Mouse (Mus musculus) common myeloid progenitor, adult 5-6 weeks (primary cell): ENCODE measurements at regions not wholly inside any gene's neighbourhood (a gene's known extent, or its start where the extent isn't known, plus 50 kb on each side); places are given as distances from the start of the nearest gene placed in this dataset.
A peak's percentile ranks its signal among the peaks of the same experiment; 100 is the strongest.

ENCODE experiments used
- ATAC-seq: replicated peaks from 2 replicates; pipeline ENCODE4 v1.8.0; 2016; ENCODE audit warnings: low read depth, mild to moderate bottlenecking, moderate TSS enrichment, inconsistent platforms; ENCODE audit not compliant: poor library complexity, severe bottlenecking

DNA sequence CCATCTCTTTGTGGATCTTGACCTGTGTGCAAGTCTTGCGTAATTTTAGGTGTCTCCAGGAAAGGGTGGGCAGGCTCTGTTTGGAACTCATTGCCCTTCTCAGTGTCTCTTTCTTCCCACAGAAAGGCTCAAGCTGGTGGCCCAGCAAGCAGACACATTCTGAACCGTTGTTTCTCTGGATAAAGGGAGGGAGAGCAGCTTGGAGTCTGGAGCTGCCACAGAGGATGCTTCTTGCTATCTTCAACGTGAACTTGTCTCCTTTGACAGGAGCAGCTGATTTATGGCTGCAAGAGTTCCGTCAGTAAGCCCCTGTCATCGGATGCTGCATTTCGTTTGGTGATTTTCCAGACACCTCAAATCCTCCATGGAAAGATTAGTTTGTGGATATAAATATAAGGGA lies 254.2 kb upstream of the Gm12728 start:
- no peak for ATAC-seq

DNA sequence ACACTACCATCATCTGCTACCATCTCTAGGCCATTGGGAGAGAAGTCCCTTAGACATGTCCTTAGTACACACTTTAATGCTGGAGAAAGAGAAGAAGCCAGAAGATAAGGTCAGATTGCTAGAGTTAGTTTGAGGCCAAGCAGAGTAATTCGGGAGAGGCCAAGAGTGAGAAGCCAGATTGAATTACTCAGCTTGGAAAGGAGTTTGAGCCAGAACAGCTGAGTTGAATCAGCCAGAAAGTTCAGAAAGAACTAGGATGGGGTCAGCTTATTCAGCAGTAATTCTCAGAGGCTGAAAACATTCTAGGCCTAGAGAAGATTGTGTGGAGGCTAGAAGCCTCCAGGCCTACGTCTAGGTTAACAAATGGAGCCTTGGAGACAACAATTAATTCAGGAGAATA lies 244.2 kb upstream of the Gm12728 start:
- no peak for ATAC-seq

DNA sequence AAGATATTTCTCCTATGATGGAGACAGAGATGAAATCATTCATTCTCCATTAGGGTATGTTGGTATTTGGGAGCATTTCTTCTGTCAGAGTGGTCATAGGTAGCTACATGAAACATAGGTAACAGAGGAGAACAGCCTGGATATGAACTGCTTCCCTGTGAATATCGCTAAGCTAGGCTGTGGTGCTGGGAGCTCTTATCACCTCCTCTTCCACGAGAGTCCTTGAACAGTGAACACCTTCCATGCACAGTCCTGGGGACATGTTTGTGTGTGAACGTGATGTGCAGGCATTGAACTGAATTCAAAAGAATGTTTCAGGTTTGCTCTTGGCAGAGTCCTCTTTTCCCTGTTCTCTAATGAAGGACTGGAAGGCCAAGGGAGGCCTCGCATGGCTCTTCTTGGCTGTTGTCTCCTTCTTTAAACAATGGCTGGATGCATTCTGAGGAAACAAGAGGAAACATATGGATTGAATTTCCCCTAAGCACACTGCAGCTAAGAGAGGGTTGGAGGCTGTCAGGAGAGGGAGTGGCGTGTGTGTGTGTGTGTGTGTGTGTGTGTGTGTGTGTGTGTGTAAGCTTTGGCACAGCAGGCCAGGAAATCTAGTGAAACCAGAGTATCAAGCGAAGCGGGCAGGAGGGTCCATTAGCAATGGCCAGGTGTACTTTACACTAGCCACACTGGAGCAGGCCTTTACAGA lies 239.8 kb upstream of the Gm12728 start:
- ATAC-seq: no peak

DNA sequence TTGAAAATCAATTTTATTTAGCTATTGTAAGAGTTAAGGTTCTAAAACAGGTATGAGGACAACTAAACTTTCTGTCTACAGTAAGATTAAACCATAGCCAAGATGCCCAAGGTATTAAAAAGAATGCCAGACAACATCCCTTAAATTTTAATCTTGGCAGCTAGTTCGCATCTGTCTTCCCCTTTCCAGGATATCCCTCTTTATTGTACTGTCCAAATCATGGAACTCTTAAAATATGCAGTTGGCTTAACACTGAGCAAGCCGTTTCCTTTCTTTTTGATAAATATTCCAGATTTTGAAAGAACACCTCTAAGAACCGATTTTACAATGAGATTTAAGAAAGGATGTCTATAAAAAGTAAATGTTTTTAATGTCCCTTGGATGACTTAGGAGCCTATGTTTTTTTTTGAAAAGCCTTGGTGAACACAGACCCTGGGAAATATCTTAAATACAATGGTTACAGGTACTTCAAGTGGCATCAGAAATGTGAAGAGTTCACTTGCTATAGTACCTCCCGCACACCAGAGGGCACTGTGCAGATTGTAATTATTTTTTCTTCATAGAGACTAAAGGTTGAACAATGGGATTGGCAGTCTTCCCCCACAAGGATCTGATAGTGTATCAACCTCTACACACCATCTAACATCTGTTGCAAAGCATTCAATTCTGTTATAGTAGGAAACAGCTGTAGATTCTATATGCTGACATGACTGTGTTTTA lies 237.5 kb upstream of the Gm12728 start:
- ATAC-seq: no peak

DNA sequence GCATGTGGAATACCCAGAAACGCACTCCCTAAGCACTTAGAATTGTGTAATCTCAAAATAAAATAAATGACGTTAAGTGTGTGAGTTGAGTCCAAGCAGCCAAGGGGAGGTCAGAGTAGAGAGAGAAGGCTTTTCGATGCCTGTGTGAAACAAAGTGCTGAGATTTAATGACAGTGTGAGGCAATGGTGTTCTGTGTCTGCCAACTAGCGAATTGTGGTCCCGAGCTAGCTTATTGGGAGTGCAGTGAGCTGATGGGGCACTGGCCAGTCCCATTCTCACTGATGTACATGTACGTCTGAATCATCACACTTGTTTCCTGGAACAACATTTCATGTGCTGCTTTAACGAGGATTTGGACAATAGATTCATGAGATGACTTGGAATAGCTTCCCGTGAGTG lies 234.7 kb upstream of the Gm12728 start:
- ATAC-seq: no peak

DNA sequence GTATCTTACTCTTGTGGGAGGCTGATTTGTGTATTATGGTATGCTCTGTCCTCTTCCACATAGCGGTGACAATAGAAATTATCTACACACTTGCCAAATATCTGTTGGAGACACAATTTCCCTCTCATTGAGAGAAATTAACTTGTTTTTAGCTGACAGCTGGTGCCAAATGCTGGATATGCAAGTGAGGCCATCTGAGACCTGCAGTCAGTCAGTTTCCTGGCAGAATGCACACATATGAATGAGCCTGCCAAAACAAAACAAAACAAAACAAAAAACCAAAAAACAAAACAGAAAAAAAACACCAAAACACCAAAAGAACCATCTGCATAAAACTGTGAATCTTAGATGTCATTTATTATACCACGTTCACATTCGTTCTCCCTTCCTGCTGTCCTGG lies 233.7 kb upstream of the Gm12728 start:
- no peak for ATAC-seq

DNA sequence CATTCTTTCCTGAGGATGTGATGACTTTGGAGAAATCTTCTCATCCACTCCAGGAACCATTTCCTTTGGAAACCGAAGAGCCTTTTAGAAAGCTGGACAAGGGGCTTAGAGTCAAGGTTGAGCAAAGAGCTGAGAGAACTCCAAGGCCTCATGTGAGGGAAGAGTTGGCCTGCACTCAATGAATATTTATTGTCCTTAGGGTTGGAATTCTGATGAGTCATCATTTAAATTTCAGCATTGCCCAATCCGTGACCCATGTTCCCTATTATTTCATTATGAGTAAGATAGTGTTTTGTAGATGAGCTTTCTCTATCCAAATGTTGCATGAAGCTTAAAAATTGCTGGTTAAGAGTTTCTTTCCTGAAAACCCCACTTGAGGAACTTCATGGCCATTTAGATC lies 232.3 kb upstream of the Gm12728 start:
- no peak for ATAC-seq

DNA sequence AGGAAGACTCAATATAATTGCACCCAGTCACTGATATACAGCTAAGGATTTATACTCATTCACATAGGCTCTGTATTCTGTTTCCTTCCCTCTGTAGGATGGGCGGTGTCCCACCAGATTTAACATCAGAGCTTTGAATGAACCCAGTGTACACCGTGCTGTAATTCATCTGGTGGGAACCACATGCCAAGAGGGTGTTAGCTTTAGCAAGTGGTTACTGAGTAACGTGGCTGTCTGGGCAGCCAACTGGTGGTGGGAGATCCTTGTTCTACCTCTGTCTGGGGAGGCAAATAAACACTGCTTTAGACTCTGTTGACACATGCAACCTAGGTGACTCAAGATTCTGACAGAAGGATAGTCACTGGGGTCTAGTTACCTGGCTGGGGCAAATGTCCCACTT lies 229.6 kb upstream of the Gm12728 start:
- ATAC-seq: no peak

DNA sequence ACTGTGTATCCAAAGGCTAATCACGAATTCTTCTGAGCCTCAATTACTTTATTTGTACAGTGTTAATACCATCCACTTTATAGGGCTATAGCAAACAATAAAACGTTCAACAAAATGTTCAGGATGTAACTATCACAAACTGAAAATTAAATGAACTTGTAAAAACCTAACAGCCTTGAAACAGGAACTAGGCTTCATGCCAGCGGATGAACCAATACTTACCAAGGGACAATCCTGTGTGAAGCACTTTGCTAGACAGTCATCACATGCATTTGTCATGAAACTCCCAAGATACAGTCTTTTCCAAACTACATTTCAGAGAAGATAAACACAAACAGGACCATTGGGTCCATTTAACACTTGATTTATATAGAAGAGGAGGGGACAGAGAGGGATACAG lies 228.9 kb upstream of the Gm12728 start:
- no peak for ATAC-seq

DNA sequence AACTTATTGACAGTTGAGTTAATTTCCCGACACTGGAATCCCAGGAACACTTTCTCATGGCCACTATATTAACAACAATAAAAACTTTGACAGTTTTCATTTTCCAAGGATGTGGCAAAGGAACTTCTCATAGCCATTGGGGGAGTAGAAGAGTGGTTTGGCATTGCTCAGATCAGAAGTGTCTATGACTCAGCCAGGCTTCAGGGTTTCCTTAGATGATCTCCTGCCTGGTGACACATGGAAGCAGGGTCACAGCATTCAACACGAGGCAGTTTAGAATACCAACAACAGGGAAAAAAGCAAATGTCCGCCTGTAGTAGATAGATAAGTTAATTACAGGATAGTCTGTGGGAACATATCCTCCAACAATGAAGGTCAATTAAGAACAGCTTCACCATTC lies 228.1 kb upstream of the Gm12728 start:
- no peak for ATAC-seq

DNA sequence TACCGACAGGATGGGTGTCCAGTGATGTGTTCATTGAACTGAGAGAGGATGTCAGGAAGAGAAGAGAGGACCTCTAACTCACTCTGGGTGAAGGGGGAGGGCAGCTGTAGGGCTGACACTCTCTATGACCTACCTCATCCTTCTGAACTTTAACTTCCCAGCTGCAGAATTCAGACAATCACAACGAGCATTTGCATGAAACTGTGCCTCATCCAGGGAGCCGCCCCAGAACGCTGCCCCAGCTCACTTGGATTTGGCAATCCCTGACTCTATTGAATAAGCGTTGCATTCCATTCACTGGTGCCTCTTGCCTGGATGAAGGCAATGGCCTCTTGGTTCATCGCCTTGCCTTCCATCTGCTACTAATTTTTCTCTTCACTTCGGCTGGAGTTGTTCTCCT lies 223.9 kb upstream of the Gm12728 start:
- ATAC-seq: no peak

DNA sequence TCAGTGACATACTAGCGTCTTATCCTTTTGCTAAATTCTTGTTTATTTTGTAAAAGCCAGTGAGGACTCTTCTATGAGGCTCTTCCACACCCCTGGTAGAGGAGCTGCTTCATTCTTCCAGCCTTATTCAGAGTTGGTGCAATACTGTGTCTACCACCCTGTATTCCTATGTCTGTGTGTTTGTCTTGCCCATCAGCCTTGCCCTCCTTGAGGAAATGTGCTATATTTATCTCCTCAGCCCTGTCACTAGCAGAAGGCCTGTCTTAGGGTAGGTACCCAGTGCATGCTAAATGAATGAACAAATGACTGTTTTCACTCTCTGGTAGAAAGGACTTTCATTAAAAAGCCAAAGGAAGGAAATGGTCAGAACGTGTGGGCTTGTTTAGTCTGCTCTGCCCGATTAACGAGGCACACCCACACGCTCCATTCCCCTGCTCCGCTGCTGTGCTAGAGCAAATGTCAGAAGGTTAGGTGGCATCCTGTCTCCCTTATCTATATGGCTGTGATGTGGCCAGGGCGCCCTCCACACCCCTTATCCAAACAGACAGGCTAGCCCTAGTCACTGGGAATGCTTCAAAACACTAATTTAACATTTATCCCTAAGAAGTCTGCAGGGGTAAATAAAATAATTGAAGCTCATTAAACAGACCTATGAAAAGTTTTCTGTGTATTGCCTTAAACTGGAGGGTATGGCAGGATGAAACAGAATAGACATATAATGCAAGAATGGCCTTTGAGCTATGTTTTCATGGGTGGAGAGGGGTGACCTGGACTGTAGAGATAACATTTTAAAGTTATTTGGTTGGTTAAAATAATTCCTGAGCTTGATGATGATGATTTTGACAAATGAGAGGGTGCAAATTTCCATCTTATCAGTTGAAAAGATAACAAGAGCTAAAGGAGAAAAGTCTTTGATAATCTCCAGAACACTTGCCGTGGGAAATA lies 222.9 kb upstream of the Gm12728 start:
- peak; percentile 98 for ATAC-seq

DNA sequence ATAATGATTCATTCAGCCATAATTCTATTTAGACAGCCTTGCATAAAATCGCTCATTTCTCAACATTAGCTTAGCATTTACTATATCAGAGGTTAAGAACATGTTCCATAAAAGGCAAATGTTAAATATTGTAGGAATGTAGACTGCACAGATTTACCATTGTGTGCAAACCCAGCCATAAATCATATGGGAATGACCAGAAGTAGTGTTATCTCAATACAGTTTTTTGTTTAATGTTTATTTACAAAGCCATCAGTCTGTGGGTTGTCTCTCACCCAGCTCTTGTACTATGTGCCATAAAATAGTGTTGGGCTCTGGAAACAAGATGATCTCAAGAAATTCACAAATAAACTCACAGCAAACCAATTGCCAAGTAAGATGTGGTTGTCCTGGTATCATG lies 220.0 kb upstream of the Gm12728 start:
- no peak for ATAC-seq

DNA sequence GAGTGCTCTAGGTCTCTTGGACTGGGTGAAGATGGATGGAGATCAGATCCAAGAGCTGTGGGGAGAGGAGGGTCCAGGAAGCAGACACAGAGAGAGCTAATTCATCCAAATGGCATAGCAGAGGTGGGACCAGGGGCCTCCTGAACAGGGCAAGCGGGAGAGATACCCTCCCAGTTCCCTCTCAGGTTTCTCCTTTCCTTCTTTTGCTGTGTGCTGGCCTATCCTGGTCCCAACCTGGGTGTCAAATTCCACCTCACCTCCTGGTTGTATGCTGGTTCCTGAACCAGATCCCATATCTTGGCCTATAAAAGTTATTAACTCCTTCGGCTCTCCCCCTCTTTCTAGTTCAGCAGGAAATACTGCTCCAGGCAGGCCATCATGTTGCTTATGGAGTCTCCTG lies 214.1 kb upstream of the Gm12728 start:
- ATAC-seq: no peak

DNA sequence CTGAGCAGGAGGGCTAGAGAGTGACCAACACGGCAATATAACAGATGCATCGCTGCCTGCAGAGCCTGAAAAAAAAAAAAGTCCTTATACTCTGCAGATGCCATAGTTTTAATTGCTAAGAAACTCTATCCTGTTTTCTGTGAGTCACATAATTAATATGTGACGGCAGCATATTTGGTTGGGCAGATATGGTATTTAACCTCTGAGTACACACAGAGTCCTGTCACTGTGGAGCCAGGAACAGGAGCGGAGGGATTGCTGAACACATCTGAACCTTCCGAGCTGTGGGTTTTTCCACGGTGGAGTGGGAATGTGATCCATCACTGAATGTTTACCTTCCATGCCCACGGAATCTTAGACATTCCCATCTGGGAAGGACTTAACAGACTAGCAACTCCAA lies 208.7 kb upstream of the Gm12728 start:
- no peak for ATAC-seq

DNA sequence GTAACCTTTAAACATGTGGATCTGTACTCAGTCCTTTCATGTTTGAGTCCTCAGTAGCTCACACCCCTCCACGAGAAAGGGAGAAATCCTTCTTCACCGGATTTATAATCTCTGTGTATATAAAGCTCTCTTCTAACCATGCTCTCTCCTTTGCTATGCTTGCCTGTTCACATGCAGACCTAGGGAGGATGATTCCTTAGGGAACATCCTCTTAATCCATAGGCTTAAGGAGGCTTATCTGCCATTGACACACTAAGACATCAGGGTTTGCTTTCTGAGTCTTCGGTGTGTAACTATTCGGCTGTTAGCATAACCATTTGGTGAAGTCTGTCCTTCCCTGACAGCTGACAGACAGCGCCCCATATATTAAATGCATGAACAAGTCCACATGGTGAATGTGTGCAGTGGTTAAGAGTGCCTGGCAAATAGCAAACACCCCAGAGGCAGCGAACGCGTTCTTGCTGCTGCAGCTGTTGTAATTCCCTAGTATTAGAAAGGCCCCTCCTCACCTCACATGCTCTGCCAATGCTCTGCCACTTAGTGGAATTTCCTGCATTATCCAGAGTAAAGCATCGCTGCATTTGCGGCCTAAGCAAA lies 205.2 kb upstream of the Gm12728 start:
- no peak for ATAC-seq

DNA sequence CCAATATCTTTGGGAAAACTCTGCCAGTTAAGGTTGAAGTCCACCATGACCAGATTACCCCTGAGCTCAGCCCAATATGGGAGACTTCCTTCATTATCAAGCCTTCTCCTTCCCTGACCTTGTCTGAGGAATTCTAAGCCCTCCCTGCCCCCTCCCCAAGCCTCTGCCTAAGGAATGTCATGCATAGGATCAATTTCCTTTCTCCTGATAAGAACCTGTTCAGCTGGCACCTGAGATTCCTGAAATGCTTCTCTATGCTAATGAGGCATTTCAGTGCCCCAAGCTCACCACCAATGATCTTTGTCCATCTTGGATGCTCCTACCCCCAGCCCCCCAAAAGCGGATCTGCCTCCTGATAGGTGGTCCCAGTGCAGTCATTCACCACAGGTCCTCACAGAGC lies 186.0 kb upstream of the Gm12728 start:
- ATAC-seq: no peak

DNA sequence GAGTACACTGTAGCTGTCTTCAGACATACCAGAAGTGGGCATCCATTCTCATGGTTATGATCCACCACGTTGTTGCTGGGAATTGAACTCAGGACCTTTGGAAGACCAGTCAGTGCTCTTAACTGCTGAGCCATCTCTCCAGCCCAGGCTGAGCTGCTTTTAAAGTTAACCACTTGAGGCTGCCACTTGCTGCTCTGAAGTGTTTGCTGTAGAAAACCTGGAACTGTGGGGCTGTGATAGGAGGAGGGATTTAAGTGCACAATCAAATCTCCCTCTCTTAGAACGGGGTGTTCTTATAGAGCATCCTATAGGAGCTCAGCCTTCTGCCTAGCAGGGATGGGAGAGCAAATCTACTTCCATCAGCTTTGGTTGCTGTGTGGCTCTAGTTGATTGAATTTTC lies 185.1 kb upstream of the Gm12728 start:
- ATAC-seq: no peak

DNA sequence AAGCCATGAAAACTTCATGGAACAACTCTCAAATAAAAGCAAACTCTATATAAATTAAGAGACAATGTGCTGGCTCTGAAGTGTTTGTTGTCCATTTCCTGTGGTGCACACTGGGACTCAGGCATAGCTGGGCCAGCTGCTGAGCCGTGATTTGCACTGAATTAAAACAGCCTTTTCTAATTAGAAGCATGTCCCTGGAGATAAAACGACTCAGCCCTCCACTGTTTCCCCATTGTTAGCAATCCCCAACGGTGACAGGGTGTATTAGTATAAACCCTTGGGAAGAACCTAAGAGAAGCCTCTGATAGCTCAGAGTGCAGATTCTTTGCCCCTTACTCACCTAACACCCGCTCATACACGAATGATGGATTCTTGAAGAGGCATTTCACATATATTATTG lies 182.9 kb upstream of the Gm12728 start:
- no peak for ATAC-seq

DNA sequence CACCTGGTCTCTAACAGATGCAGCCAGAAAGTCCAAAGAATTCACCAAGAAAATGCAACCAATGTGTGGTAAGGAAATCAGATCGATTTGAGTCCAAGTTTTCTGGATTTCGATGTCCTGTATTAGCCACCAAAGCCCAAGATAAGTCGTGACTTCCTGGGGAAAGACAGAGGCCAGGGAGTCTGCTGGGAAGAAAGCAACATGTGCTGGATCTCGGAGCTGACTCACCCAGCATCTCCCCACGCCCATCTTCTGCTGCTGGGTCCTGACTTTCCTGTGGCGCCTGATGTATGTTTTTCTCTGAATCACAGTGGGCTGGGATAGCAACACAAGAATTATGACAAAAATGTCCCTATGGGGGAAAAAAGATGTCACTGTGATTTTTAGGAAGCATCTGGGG lies 178.8 kb upstream of the Gm12728 start:
- ATAC-seq: no peak

DNA sequence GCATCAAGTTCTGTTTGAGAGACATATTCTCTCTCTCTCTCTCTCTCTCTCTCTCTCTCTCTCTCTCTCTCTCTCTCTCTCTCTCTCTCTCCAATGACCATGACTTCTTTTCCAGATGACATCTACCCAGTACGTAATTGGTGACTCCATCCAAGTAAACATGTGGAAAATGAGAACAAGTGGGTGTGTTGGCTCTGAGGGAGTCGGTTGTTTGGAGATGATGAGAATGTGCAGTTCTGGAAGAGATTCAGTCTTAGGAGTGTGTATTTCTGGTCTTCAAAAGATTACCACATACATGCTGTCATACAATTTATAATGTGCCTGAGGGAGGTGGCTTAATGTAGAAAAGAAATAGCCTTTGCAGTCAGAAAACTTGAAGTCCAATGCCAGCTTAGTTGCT lies 175.3 kb upstream of the Gm12728 start:
- ATAC-seq: no peak
